Mouse (Mus musculus) C2C12 (cell line): ENCODE results near the gene Tanc1. TPM values are rescaled to one million over a fixed set of nuclear protein-coding genes. Genes with fewer than 3 reads are reported as not detected.

Source experiments
- H3K27me3 ChIP-seq: one replicate; pipeline ENCODE4 v1.6.1; 2011; ENCODE audit not compliant: control insufficient read depth, insufficient read depth, insufficient read length
- H3K36me3 ChIP-seq: one replicate; pipeline ENCODE4 v1.6.1; 2011; ENCODE audit not compliant: control insufficient read depth, insufficient read depth
- H3K4me3 ChIP-seq: one replicate; pipeline ENCODE4 v1.5.1; 2011; ENCODE audit warnings: mild to moderate bottlenecking, control low read depth; ENCODE audit not compliant: poor library complexity, insufficient read depth, severe bottlenecking
- H3K79me2 ChIP-seq: one replicate; pipeline ENCODE4 v1.6.1; 2011; ENCODE audit not compliant: control insufficient read depth, insufficient read depth
- H3K79me3 ChIP-seq: one replicate; pipeline ENCODE4 v1.6.1; 2011; ENCODE audit warnings: low read depth, control low read depth
- H3ac ChIP-seq: one replicate; pipeline ENCODE3; 2011; ENCODE audit warnings: low read depth; ENCODE audit not compliant: control insufficient read depth, insufficient read length
- CEBPB ChIP-seq: IDR thresholded peaks from one replicate; pipeline ENCODE4 v1.6.1; 2011; ENCODE audit warnings: low read depth, mild to moderate bottlenecking, control low read depth, moderate library complexity
- CTCF ChIP-seq: IDR thresholded peaks from one replicate; pipeline ENCODE4 v1.5.1; 2011; ENCODE audit not compliant: control insufficient read depth, insufficient read depth, insufficient read length
- FOSL1 ChIP-seq: IDR thresholded peaks from one replicate; pipeline ENCODE4 v1.8.0; 2011; ENCODE audit warnings: mild to moderate bottlenecking, low read length; ENCODE audit not compliant: poor library complexity, insufficient read depth, severe bottlenecking
- MAX ChIP-seq: IDR thresholded peaks from one replicate; pipeline ENCODE4 v1.6.1; 2011; ENCODE audit warnings: mild to moderate bottlenecking, control low read depth
- MYOD1 ChIP-seq: IDR thresholded peaks from one replicate; pipeline ENCODE4 v1.6.1; 2011; ENCODE audit warnings: low read depth; ENCODE audit not compliant: control insufficient read depth, insufficient read length
- MYOG ChIP-seq: IDR thresholded peaks from one replicate; pipeline ENCODE4 v1.6.1; 2011; ENCODE audit not compliant: control insufficient read depth, insufficient read length; ENCODE audit errors: extremely low read depth
- USF1 ChIP-seq: IDR thresholded peaks from one replicate; pipeline ENCODE4 v1.6.1; 2011; ENCODE audit warnings: low read depth, mild to moderate bottlenecking, control low read depth, moderate library complexity
- polyA plus RNA-seq: library from polyadenylated mRNA; unstranded; fragments of >200 nt; fragmentation: generic; extraction: Trizol; gene quantifications from one replicate; pipeline ENCODE4 v1.2.1, GENCODE M21; 2012; ENCODE audit warnings: missing spikeins

Tanc1 gene
- polyA plus RNA-seq, 1 experiment: 24.9 TPM

GRCm38 (mm10) chr2:59648444-59648843 is 36.6 kb downstream of the Tanc1 start:
- no peak overlapping the region for H3ac ChIP-seq

GRCm38 (mm10) chr2:59651801-59652200 is 40.0 kb downstream of the Tanc1 start:
- Histone ChIP-seq H3K27me3 (no peaks in the 10 kb centered on the region), H3K79me3 (peaks cover 58% of the 10 kb centered on the region), H3K4me3 (no peak overlapping the region), H3K36me3 (peaks cover 27% of the 10 kb centered on the region), H3K79me2 (peaks cover 99% of the 10 kb centered on the region), H3ac (no peak overlapping the region)
- TF ChIP-seq MYOD1: no peak

More at GRCm38 (mm10) chr2:59648444-59648843, 36.6 kb downstream of the Tanc1 start:
- Histone ChIP-seq H3K79me2 (peaks cover 99% of the 10 kb centered on the region), H3K4me3 (no peak overlapping the region), H3K36me3 (peaks cover 24% of the 10 kb centered on the region), H3K79me3 (peaks cover 59% of the 10 kb centered on the region), H3K27me3 (no peaks in the 10 kb centered on the region)
- TF ChIP-seq FOSL1: no peak
- no peak for TF ChIP-seq MYOG
- no peak for TF ChIP-seq MAX
- TF ChIP-seq USF1: no peak
- no peak for TF ChIP-seq MYOD1
- TF ChIP-seq CTCF: no peak
- no peak for TF ChIP-seq CEBPB

GRCm38 (mm10) chr2:59652702-59653101 is 40.9 kb downstream of the Tanc1 start:
- Histone ChIP-seq H3K4me3 (no peak overlapping the region), H3K27me3 (no peaks in the 10 kb centered on the region), H3K79me2 (peaks cover 96% of the 10 kb centered on the region), H3K36me3 (peaks cover 24% of the 10 kb centered on the region), H3ac (no peak overlapping the region), H3K79me3 (peaks cover 55% of the 10 kb centered on the region)
- TF ChIP-seq MYOD1 (no peak), CEBPB (no peak), USF1 (no peak), MAX (no peak), FOSL1 (no peak), CTCF (no peak), MYOG (no peak)

- no peak for TF ChIP-seq USF1
- TF ChIP-seq FOSL1: no peak
- TF ChIP-seq CTCF: no peak
- TF ChIP-seq MYOG: no peak
- no peak for TF ChIP-seq CEBPB
- peaks cover 27% of the 10 kb centered on the region for H3K36me3 ChIP-seq
Measured at GRCm38 (mm10) chr2:59653306-59654165, 41.7 kb downstream of the Tanc1 start.

GRCm38 (mm10) chr2:59655471-59655870 is 43.6 kb downstream of the Tanc1 start:
- Histone ChIP-seq H3K79me2 (peaks cover 97% of the 10 kb centered on the region), H3K36me3 (peaks cover 25% of the 10 kb centered on the region), H3K4me3 (no peak overlapping the region), H3ac (no peak overlapping the region), H3K79me3 (peaks cover 64% of the 10 kb centered on the region), H3K27me3 (no peaks in the 10 kb centered on the region)
- TF ChIP-seq MAX (no peak), USF1 (no peak), CTCF (no peak), MYOG (no peak), MYOD1 (no peak), CEBPB (no peak), FOSL1 (no peak)

More at GRCm38 (mm10) chr2:59653306-59654165, 41.7 kb downstream of the Tanc1 start:
- H3K27me3 ChIP-seq: no peaks in the 10 kb centered on the region
- H3K79me3 ChIP-seq: peaks cover 59% of the 10 kb centered on the region
- H3K4me3 ChIP-seq: no peak overlapping the region
- no peak overlapping the region for H3ac ChIP-seq
- peaks cover 96% of the 10 kb centered on the region for H3K79me2 ChIP-seq

GRCm38 (mm10) chr2:59656680-59657079 is 44.8 kb downstream of the Tanc1 start:
- H3K27me3 ChIP-seq: no peaks in the 10 kb centered on the region
- H3ac ChIP-seq: no peak overlapping the region
- peaks cover 65% of the 10 kb centered on the region for H3K79me3 ChIP-seq
- peaks cover 25% of the 10 kb centered on the region for H3K36me3 ChIP-seq
- no peak overlapping the region for H3K4me3 ChIP-seq
- TF ChIP-seq MAX: no peak
- no peak for TF ChIP-seq MYOD1
- TF ChIP-seq FOSL1: no peak
- TF ChIP-seq USF1: no peak
- no peak for TF ChIP-seq CTCF
- TF ChIP-seq CEBPB: no peak
- peaks cover 97% of the 10 kb centered on the region for H3K79me2 ChIP-seq
